Mouse (Mus musculus) C2C12 (cell line): Measurements from ENCODE around the gene Nrp1.

Experiments used
- CTCF ChIP-seq: IDR thresholded peaks from one replicate; pipeline ENCODE4 v1.5.1; 2011; ENCODE audit not compliant: control insufficient read depth, insufficient read depth, insufficient read length
- MYOD1 ChIP-seq: IDR thresholded peaks from one replicate; pipeline ENCODE4 v1.6.1; 2011; ENCODE audit warnings: low read depth; ENCODE audit not compliant: control insufficient read depth, insufficient read length
- USF1 ChIP-seq: IDR thresholded peaks from one replicate; pipeline ENCODE4 v1.6.1; 2011; ENCODE audit warnings: low read depth, mild to moderate bottlenecking, control low read depth, moderate library complexity

DNA sequence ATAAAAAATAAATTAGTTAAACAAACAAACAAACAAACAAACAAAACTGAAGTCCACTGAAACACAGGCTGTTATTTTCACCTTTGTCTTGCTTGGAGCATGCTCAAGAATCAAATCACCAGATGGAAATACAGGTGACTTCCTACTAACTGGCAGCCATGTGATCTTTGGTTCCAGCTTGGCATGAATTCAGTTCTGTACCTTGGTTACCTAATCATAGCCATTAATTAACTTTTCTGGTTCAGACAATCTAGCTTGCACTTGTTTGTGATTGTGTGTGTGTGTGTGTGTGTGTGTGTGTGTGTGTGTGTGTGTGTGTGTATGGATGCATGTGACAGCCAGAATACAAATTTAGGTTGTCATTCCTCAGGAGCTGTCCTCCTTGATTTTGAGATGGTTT is 8.0 kb upstream of the Nrp1 start:
- TF ChIP-seq USF1 (no peak), CTCF (no peak), MYOD1 (no peak)
